Mouse (Mus musculus): ENCODE results near the gene Lysmd3. TPM values are rescaled to one million over a fixed set of nuclear protein-coding genes. Genes with fewer than 3 reads are reported as not detected.

The Lysmd3 gene
- polyA plus RNA-seq, 1 experiment from 2014 or later: 27.1 TPM

GRCm38 (mm10) chr13:81711546-81712371, 54.3 kb downstream of the Lysmd3 start:
- Histone ChIP-seq H3K36me3 (no peaks in the 10 kb centered on the region), H3K9me3 (no peaks in the 10 kb centered on the region), H3K4me3 (peak overlapping the region; percentile 81), H3K4me1 (peaks cover 23% of the 10 kb centered on the region), H3K27ac (peak overlapping the region; percentile 90), H3K4me2 (peak overlapping the region; percentile 98), H3K9ac (peak overlapping the region; percentile 81), H3K27me3 (no peaks in the 10 kb centered on the region)
- under 1% methylated on average over 42 of the region's 42 CpGs for WGBS
- peak; percentile 8; the same call in 1 of the 2 replicates for ATAC-seq (ENCODE audit: insufficient number of reproducible peaks, insufficient read depth, low FRiP score, low TSS enrichment, low read depth)

DNA sequence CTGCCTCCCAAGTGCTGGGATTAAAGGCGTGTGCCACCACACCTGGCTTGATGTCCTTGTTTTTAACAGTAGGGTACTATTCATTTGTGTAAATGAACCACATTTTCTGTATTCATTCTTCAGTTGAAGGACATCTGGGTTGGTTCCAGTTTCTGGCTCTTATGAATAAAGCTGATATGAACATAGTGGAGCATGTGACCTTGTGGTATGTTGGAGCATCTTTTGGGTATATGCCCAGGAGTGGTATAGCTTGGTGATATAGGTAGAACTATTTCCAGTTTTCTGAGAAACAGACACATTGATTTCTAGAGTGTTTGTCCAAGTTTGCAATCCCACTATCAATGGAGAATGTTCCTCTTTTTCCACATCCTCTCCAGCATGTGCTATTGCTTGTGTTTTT, 56.4 kb downstream of the Lysmd3 start:
- no peak overlapping the region for H3K4me2 ChIP-seq
- H3K4me3 ChIP-seq: no peak overlapping the region
- peaks cover 23% of the 10 kb centered on the region for H3K4me1 ChIP-seq
- H3K27ac ChIP-seq: no peak overlapping the region
- WGBS: 95% methylated on average over 1 of the region's 1 CpGs
- ATAC-seq (ENCODE audit: insufficient number of reproducible peaks, insufficient read depth, low FRiP score, low TSS enrichment, low read depth): no peak
- no peak overlapping the region for H3K9ac ChIP-seq
- H3K27me3 ChIP-seq: no peaks in the 10 kb centered on the region
- no peaks in the 10 kb centered on the region for H3K36me3 ChIP-seq
- no peaks in the 10 kb centered on the region for H3K9me3 ChIP-seq

Other genes starting within 250 kb of the Lysmd3 start
- gene Adgrv1, start 24.5 kb upstream of the Lysmd3 start, polyA plus RNA-seq (2015; fragmentation: Nextera tagmentation; extraction: Ambion mirVana): 2.7 and 2.8 TPM in 2 replicates
- 18.3 and 19.4 TPM in 2 replicates for gene Polr3g, start 53.4 kb downstream of the Lysmd3 start, polyA plus RNA-seq (2015; fragmentation: Nextera tagmentation; extraction: Ambion mirVana)
- gene Mblac2, start 53.7 kb downstream of the Lysmd3 start, polyA plus RNA-seq (2015; fragmentation: Nextera tagmentation; extraction: Ambion mirVana): 8.0 and 9.5 TPM in 2 replicates
- gene Cetn3, start 125.4 kb downstream of the Lysmd3 start, polyA plus RNA-seq (2015; fragmentation: Nextera tagmentation; extraction: Ambion mirVana): 260 and 291 TPM in 2 replicates

Measured in embryonic facial prominence, embryonic 13.5 days (tissue).